Mouse (Mus musculus): ENCODE data around the gene Trappc6a.

Gene Trappc6a

DNA sequence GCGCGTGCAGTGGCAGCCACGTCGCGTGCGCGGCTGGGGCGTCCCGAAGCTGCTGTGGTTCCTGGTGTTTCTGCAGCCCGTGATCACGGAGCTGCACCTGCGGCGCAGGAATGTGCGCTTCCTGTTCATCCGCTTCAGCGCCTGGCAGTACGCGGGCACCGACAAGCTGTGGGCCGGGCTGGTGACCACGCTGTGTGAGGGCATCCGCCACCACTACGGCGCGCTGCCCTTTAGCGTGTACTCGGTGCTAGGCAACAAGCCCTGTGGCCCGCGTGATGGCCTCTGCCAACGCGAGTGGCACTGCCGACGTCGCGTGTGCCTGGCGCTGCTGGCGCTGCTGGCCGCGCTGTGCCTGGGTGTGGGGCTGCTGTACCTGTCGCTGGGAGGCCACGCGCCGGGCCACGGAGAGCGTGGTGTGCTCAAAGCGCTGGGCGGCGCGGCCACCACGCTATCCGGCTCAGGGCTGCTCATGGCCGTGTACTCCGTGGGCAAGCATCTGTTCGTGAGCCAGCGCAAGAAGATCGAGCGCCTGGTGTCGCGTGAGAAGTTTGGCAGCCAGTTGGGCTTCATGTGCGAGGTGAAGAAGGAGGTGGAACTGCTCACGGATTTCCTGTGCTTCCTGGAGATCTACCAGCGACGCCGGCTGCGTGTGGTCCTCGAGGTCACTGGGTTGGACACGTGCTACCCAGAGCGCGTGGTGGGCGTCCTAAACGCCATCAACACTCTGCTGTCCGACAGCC, 15.0 kb downstream of the Trappc6a start:
- intact Hi-C loops (cut with DNase I) = loop anchor here (5.0 kb wide), 1 partner anchor 34 kb away; no protein-coding TSS in a partner anchor

- intact Hi-C loops (cut with DNase I) = loop anchor here (5.0 kb wide), 1 partner anchor 33 kb away; no protein-coding TSS in a partner anchor
These were observed 15.7 kb downstream of the Trappc6a start for GRCm38 (mm10) chr7:19523757-19524419.

DNA sequence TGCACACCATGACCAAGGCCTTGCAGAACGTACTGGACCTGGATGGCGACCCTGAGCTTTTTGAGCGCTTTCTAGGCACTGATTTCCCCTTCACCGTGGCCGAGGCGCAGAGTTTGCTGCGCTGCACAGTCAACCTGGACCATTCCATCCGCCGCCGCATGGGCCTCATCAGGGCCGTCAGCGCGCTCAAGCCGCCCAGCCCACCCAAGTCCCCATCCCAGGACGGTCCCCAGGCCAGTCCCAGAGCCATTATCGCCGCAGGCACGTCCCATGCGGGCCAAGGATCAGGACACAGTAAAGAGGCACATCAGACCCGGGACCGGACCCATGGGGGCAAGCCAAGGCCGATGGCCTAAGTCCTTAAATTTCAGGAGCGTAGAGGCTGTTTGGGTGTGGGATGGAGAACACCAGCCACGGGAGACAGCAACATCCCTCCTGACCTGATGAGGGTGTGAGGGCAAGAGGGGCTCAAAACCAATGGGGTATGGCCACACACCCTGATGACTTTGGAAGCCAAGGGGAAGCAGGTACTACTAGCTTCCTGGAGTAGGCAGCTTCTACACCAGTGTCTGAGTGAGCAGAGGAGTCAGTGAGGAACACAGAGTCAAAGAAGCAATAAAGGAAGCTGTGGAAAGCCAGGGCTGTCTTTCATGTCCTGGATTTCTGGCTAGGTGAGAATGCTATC, 16.4 kb downstream of the Trappc6a start:
- intact Hi-C loops (cut with DNase I) = loop anchor here (5.0 kb wide), 1 partner anchor 33 kb away; no protein-coding TSS in a partner anchor

- intact Hi-C loops (cut with DNase I) = no loop called here
These were observed 16.9 kb downstream of the Trappc6a start for GRCm38 (mm10) chr7:19525105-19525481.

GRCm38 (mm10) chr7:19531077-19531476, 22.9 kb downstream of the Trappc6a start:
- intact Hi-C loops (cut with DNase I) = no loop called here

- intact Hi-C loops (cut with DNase I) = no loop called here
These were observed 24.0 kb downstream of the Trappc6a start for GRCm38 (mm10) chr7:19532240-19532639.

DNA sequence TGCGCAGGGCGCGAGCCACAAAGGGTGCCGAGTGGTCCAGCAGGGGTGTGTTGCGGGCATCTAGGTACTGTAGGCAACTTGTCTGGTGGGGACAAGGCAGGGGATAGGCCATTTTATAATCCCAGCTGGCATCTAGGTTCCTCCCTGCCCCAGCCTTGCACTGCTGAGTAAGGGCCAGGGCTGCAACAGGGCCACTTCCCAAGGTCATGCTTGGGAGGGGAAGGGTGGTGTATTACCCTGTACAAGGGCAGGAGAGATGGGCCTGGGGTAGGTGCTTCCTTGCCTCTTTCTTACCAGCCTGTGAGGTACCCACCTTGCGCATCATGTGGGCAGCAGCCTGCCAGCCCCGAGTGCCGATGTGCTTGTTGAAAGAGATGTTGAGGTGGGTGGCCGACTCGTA, 26.5 kb downstream of the Trappc6a start:
- intact Hi-C loops (cut with DNase I) = no loop called here

- intact Hi-C loops (cut with DNase I) = no loop called here
These were observed 32.8 kb downstream of the Trappc6a start for GRCm38 (mm10) chr7:19540771-19541566.

GRCm38 (mm10) chr7:19541681-19542154, 33.5 kb downstream of the Trappc6a start:
- intact Hi-C loops (cut with DNase I) = no loop called here

- intact Hi-C loops (cut with DNase I) = no loop called here
These were observed 34.0 kb downstream of the Trappc6a start for GRCm38 (mm10) chr7:19542155-19542691.

- intact Hi-C loops (cut with DNase I) = no loop called here
These were observed 35.4 kb downstream of the Trappc6a start for GRCm38 (mm10) chr7:19543584-19543983.

GRCm38 (mm10) chr7:19546007-19546406, 37.8 kb downstream of the Trappc6a start:
- intact Hi-C loops (cut with DNase I) = no loop called here

DNA sequence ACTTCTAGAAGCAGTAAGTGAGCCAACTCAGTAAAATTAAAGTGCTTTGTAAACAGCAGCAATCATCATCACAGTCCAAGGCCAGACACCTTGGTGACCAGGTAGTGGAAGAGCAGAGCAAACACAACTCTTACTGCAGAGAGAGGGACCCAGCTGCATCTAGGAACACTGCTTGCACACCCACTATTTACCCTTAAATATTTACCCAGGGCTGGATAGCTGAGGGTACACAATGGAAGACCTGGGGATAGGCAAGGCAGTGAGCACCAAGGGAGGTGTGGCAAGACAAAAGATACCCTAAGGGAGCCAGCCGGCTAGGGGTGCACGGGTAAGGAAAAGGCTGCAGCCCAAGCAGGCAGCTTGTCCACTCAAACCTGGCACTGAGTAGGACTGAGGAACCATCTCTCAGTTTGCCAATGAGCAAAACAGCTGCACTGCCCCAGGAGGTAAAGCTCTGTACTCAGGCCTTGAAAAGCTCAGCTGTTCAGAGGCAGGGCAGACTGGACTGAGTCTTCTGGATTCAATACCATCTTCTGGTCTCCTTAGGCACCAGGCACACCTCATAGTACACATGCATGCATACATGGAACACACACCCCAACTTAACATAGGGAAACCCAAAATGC, 39.3 kb downstream of the Trappc6a start:
- intact Hi-C loops (cut with DNase I) = no loop called here

DNA sequence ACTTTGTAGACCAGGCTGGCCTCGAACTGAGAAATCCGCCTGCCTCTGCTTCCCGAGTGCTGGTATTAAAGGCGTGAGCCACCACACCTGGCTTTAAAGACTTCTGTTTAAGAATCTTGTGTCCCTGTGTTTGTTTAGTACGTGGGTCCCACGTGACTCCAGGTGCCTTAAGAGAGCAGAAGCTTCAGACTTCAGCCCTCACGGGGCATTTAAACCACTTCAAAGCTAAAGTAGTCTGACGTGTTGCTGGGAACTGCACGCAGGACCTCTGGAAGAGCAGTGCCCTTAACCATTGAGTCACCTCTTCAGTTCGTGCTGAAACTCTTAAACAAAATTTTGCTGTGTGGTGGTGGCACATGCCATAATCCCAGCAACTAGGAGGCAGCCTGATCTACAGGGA, 41.2 kb downstream of the Trappc6a start:
- intact Hi-C loops (cut with DNase I) = no loop called here

GRCm38 (mm10) chr7:19551634-19552033, 43.4 kb downstream of the Trappc6a start:
- intact Hi-C loops (cut with DNase I) = no loop called here

DNA sequence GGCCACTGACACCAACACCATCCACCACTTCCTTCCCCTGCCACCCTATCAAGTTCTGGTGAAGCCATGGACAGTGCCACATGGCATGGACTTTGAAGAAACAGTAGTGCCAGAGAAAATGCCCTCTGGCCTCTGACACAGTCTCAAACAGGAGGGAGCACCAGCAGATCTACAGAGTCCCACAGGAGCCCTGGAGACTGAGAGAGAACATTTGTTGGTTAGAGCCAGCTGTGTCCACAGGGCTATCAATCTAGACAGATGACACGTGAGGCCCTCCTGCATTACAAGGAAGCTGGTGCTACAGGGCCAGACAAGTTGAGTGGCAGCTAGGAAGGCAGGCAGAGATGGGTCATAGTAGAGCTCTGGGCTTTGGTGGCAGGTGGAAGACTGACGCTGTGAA, 44.2 kb downstream of the Trappc6a start:
- intact Hi-C loops (cut with DNase I) = no loop called here

- intact Hi-C loops (cut with DNase I) = no loop called here
These were observed 46.0 kb downstream of the Trappc6a start for GRCm38 (mm10) chr7:19554168-19554567.

GRCm38 (mm10) chr7:19557086-19557485, 48.9 kb downstream of the Trappc6a start:
- intact Hi-C loops (cut with DNase I) = loop anchor here (5.0 kb wide), 1 partner anchor 35 kb away; no protein-coding TSS in a partner anchor

- intact Hi-C loops (cut with DNase I) = loop anchor here (5.0 kb wide), 1 partner anchor 36 kb away; no protein-coding TSS in a partner anchor
These were observed 50.0 kb downstream of the Trappc6a start for GRCm38 (mm10) chr7:19557982-19558900.

All from adrenal gland (tissue).